Mouse (Mus musculus) liver, adult 2 months (tissue): ENCODE measurements around the gene Slc9a1. TPM values are rescaled to one million over a fixed set of nuclear protein-coding genes. Genes with fewer than 3 reads are reported as not detected.

ENCODE experiments used
- DNase-seq: peaks from one replicate; pipeline ENCODE4 v3.0.0-alpha.2; 2011; ENCODE audit warnings: low read depth, low spot score; ENCODE audit errors: extremely low read depth
- H3K27ac ChIP-seq: fragments of 200-500 bp; replicated peaks from 2 replicates; pipeline ENCODE4 v1.5.1; 2012; ENCODE audit warnings: low read depth, mild to moderate bottlenecking, control low read depth, inconsistent platforms, low read length; ENCODE audit not compliant: insufficient read depth
- H3K27me3 ChIP-seq: fragments of 200-500 bp; 2 replicates; pipeline ENCODE4 v1.6.1; 2012; ENCODE audit warnings: mild to moderate bottlenecking, moderate library complexity, low read length, inconsistent platforms; ENCODE audit not compliant: control insufficient read depth, insufficient read depth
- H3K36me3 ChIP-seq: fragments of 200-500 bp; 2 replicates; pipeline ENCODE4 v1.6.1; 2012; ENCODE audit warnings: low read length, inconsistent platforms; ENCODE audit not compliant: control insufficient read depth, insufficient read depth
- H3K4me1 ChIP-seq: fragments of 200-500 bp; 2 replicates; pipeline ENCODE4 v1.6.1; 2011; ENCODE audit warnings: low read length; ENCODE audit not compliant: control insufficient read depth, insufficient read depth
- H3K4me3 ChIP-seq: fragments of 200-500 bp; 2 replicates; pipeline ENCODE4 v1.5.1; 2011; ENCODE audit warnings: low read depth, mild to moderate bottlenecking, control low read depth, low read length, moderate library complexity; ENCODE audit not compliant: insufficient read depth
- H3K79me2 ChIP-seq: fragments of 200-500 bp; 2 replicates; pipeline ENCODE4 v1.6.1; 2012; ENCODE audit warnings: inconsistent platforms, mild to moderate bottlenecking, low read length, moderate library complexity; ENCODE audit not compliant: control insufficient read depth, insufficient read depth
- H3K9ac ChIP-seq: fragments of 200-500 bp; 2 replicates; pipeline ENCODE4 v1.6.1; 2012; ENCODE audit warnings: low read depth, mild to moderate bottlenecking, control low read depth, inconsistent platforms, low read length
- CTCF ChIP-seq: fragments of 200-500 bp; IDR thresholded peaks from 2 replicates; pipeline ENCODE4 v1.5.1; 2011; ENCODE audit warnings: low read depth, low read length, control low read depth
- POLR2A ChIP-seq: fragments of 200-500 bp; IDR thresholded peaks from 2 replicates; pipeline ENCODE4 v1.6.1; 2011; ENCODE audit warnings: low read length, control low read depth; ENCODE audit not compliant: insufficient read depth; ENCODE audit errors: extremely low read depth
- WGBS: fragments of 180-500 bp; shearing (Covaris S2); methylation state at CpG from one replicate; pipeline ENCODE4 v1.1.7; 2018; 5-methylcytosine and 5-hydroxymethylcytosine counted together
- polyA plus RNA-seq: library from polyadenylated mRNA; depleted of rRNA; stranded (reverse); fragments of >200 nt; gene quantifications from 2 replicates; pipeline ENCODE4 v1.2.3, GENCODE M21; 2012
- total RNA-seq: library from RNA; depleted of rRNA; stranded (reverse); fragments of >200 nt; gene quantifications from 2 replicates; pipeline ENCODE4 v1.2.3, GENCODE M21; 2014

Gene Slc9a1
- total and polyA plus RNA-seq, 2 experiments: 1.5 to 9.2 TPM

DNA sequence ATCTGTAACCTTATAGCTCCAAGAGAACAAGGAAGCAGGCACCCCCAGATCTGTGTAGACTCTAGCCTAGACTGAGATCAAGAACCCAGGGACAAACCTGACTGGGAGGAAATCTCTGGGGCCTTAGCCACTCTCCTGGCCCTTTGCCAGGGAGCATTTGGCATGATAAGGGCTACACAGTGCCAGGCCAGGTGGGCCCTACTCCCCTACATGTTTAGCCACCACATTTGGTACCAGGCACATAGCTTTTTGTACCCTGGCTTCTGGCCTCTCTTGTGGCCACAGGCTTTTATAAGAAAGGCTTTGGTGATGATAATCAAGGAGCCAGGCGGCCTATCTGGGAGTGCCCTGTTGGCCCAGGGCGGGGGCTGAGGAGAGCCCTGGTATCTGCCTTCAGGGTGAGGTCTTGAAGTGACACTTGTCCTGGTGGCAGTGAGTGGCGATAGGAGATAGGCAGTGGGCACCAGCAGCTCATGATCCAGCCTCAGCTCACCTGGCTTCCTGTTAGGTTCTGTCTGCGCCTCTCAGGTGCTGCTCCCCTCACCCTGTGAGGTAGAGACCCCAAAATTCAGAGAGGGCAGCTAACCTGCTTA is 25.6 kb downstream of the Slc9a1 start:
- Histone ChIP-seq H3K27ac (no peak overlapping the region), H3K36me3 (no peaks in the 10 kb centered on the region), H3K27me3 (no peaks in the 10 kb centered on the region), H3K4me1 (peaks cover 3% of the 10 kb centered on the region; the same call in 1 of the 2 replicates), H3K9ac (no peak overlapping the region), H3K79me2 (peaks cover 8% of the 10 kb centered on the region; the same call in 1 of the 2 replicates), H3K4me3 (no peak overlapping the region)
- no peak for TF ChIP-seq CTCF
- TF ChIP-seq POLR2A: no peak
- 92% methylated on average over 4 of the region's 4 CpGs for WGBS
- no peak for DNase-seq

DNA sequence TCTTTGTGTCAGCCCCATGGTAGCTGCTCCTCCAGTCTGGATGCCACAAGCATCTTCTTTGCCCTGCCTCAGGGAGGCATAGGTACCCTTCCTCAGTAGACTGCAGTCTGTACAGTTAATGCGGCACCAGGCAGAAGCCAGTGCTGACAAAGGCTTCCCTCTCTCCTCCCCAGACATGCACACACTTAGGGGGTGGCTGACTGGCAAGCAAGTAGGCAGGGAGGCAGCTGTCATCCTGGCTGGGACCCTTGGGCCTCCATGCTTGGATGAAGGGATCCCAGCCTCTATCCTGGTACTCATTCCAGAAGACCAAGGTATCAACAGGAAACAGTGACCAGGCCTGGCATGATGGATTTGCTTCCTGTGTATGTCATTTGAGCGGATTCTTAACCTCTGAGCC is 26.6 kb downstream of the Slc9a1 start:
- WGBS: 82% methylated on average over 2 of the region's 2 CpGs
- no peak overlapping the region for H3K27ac ChIP-seq

DNA sequence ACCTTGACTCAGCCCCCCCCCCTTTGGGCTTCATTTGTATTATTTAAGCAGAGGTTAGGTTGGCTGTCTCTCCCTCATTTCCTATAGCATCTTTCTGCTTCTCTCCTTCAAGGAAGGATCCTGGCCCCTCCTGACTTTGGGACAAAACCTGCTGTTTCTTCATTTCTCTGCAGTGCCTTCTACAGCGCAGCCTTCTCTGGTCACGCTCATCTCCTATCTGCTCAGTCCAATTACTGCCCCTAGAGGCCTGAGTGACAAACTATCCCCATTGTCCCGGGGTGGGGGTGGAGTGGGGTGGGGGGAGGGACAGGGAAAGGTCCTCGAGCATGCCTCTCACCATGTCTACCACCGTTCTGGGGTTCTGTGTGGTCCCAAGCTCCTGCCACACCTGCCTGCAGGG is 27.8 kb downstream of the Slc9a1 start:
- peaks cover 8% of the 10 kb centered on the region; the same call in 1 of the 2 replicates for H3K79me2 ChIP-seq
- TF ChIP-seq CTCF (no peak), POLR2A (no peak)
- WGBS: 71% methylated on average over 5 of the region's 5 CpGs
- H3K4me3 ChIP-seq: no peak overlapping the region
- no peaks in the 10 kb centered on the region for H3K4me1 ChIP-seq
- H3K36me3 ChIP-seq: no peaks in the 10 kb centered on the region
- no peaks in the 10 kb centered on the region for H3K27me3 ChIP-seq
- DNase-seq: no peak
- H3K27ac ChIP-seq: no peak overlapping the region
- no peak overlapping the region for H3K9ac ChIP-seq

More for the DNA sequence above, 26.6 kb downstream of the Slc9a1 start:
- Histone ChIP-seq H3K27me3 (no peaks in the 10 kb centered on the region), H3K4me3 (no peak overlapping the region), H3K36me3 (no peaks in the 10 kb centered on the region), H3K79me2 (peaks cover 8% of the 10 kb centered on the region; the same call in 1 of the 2 replicates), H3K4me1 (no peaks in the 10 kb centered on the region), H3K9ac (no peak overlapping the region)
- no peak for TF ChIP-seq POLR2A
- no peak for TF ChIP-seq CTCF
- no peak for DNase-seq

DNA sequence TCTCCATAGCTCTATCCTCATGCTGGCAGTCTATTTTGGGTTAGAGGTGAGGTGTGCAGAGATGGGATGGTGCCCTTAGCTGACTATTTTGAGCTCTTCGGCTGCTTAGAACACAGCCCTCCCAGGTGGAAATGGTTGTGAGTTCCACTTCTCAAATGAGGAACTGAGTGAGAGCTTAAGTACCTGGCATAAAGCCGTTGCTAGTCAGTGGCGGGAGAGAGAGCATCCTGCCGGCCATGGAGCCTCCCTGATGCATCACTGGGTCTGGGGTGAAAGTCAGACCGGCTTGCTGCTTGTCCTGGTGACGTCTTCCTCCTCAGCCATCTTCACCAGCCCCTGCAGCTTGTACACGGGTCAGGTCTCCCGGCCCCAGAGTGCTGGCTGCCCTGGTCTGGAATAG is 28.5 kb downstream of the Slc9a1 start:
- no peaks in the 10 kb centered on the region for H3K4me1 ChIP-seq
- H3K27ac ChIP-seq: no peak overlapping the region
- H3K27me3 ChIP-seq: no peaks in the 10 kb centered on the region

DNA sequence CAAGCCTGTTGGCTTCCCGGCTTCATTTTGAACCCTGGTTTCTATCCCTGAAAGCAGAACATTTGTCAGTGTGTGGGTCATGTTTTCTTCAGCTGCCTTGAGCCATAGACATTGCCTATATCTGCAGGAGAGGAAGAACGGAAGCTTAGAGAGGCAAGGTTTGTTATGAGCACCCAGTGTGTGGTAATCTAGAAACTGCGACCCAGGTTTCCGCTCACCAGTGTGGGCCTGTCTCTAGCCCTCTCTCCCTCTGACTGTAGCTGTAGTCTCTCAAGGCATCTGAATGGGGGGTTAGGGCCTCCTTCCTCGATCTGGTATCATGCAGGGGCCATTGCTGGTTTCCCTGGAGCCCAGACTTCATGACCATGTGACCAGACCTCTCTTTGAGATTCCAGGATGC is 29.1 kb downstream of the Slc9a1 start:
- H3K4me1 ChIP-seq: no peaks in the 10 kb centered on the region
- H3K4me3 ChIP-seq: no peak overlapping the region
- H3K27me3 ChIP-seq: no peaks in the 10 kb centered on the region
- H3K9ac ChIP-seq: no peak overlapping the region
- H3K79me2 ChIP-seq: peaks cover 8% of the 10 kb centered on the region; the same call in 1 of the 2 replicates
- DNase-seq: no peak
- TF ChIP-seq CTCF (no peak), POLR2A (no peak)
- H3K27ac ChIP-seq: no peak overlapping the region
- no peaks in the 10 kb centered on the region for H3K36me3 ChIP-seq
- WGBS: 86% methylated on average over 5 of the region's 5 CpGs

More for the DNA sequence above, 28.5 kb downstream of the Slc9a1 start:
- DNase-seq: no peak
- Histone ChIP-seq H3K36me3 (no peaks in the 10 kb centered on the region), H3K9ac (no peak overlapping the region), H3K79me2 (peaks cover 8% of the 10 kb centered on the region; the same call in 1 of the 2 replicates), H3K4me3 (no peak overlapping the region)
- WGBS: 88% methylated on average over 8 of the region's 8 CpGs
- no peak for TF ChIP-seq POLR2A
- no peak for TF ChIP-seq CTCF

DNA sequence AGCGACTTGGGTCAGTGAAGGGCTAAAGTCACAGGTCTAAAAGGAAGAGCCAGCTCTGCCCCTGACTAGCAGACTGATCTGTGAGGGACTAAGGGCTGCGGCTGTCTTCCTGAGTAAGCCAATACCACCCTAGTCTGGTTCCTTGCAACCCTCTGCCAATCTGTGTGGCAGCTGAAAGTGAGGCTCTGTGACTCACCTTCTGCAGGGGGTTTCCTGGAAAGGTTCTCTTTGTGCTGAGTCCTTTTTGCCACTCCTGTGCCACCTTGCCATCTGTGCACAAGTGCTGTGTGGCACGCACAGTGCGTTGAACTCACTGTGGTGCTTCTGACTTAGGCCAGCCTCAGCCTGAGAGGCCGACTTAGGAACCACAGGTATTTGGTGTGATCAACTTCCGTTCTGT is 30.0 kb downstream of the Slc9a1 start:
- Histone ChIP-seq H3K27ac (no peak overlapping the region), H3K4me1 (no peaks in the 10 kb centered on the region), H3K79me2 (peaks cover 8% of the 10 kb centered on the region; the same call in 1 of the 2 replicates), H3K36me3 (no peaks in the 10 kb centered on the region), H3K27me3 (no peaks in the 10 kb centered on the region), H3K9ac (no peak overlapping the region), H3K4me3 (no peak overlapping the region)
- TF ChIP-seq POLR2A: no peak
- DNase-seq: no peak
- WGBS: 92% methylated on average over 6 of the region's 6 CpGs
